ENCODE assay signal across 7 mouse cellular contexts in genomic region chr4:98444437-98445139, GRCm38 (mm10). TPM values are rescaled to one million over a fixed set of nuclear protein-coding genes. Genes with fewer than 3 reads are reported as not detected.
A peak's percentile ranks its signal among the peaks of the same experiment; 100 is the strongest.
DNase-seq lines count a peak whose midpoint lies in the region; ATAC-seq and TF ChIP-seq lines count a peak whose summit lies in the region.

No protein-coding gene starts in this region.

- TF ChIP-seq RAD21 in CH12.LX (IDR thresholded peaks at IDR 0.05; ENCODE audit: low read depth, low read length), result peak; percentile 61

- peak; percentile 69; the same call in 1 of the 2 replicates for ATAC-seq in kidney, embryonic 14.5 days (ENCODE audit: low FRiP score, low TSS enrichment)
- ATAC-seq in lung, embryonic 14.5 days (ENCODE audit: insufficient read depth), result peak; percentile 75

- in situ Hi-C loops in CH12.LX (cut with MboI; ENCODE audit: low pct_ligation_motif_present, low pct_unique_long_range_greater_than_20kb, low sequenced_read_pairs), result no loop called here

- dilution Hi-C loops in CH12.LX (cut with MboI; ENCODE audit: extremely low pct_ligation_motif_present, extremely low pct_unique_long_range_greater_than_20kb, low sequenced_read_pairs), result no loop called here

- 85% methylated on average over 10 of the region's 10 CpGs for WGBS in kidney, embryonic 14.5 days
- 86% methylated on average over 10 of the region's 10 CpGs for WGBS in lung, embryonic 14.5 days

- H3K4me1 ChIP-seq in CH12.LX (ENCODE audit: control insufficient read depth in 1 of 2, insufficient read depth in 2 of 2), result peaks cover 0 to 6% of the 10 kb centered on the region in 2 experiments; a peak in 2 of 4 replicates
- no peaks in the 10 kb centered on the region for H3K4me1 ChIP-seq in kidney, embryonic 14.5 days (ENCODE audit: control insufficient read depth, insufficient read depth, low read length)
- no peaks in the 10 kb centered on the region for H3K4me1 ChIP-seq in lung, embryonic 14.5 days (ENCODE audit: insufficient read depth)

- TF ChIP-seq EP300 in CH12.LX (IDR thresholded peaks at IDR 0.05; ENCODE audit: low read length), result no peak

- no peaks in the 10 kb centered on the region for H3K79me2 ChIP-seq in CH12.LX (replicated peaks; ENCODE audit: control insufficient read depth, extremely low read depth, insufficient read depth, poor library complexity, severe bottlenecking)

- no peak overlapping the region for H3K9ac ChIP-seq in CH12.LX (ENCODE audit: insufficient read depth, low read depth)
- no peak overlapping the region for H3K9ac ChIP-seq in kidney, embryonic 14.5 days (ENCODE audit: low read depth, low read length)
- H3K9ac ChIP-seq in lung, embryonic 14.5 days, result no peak overlapping the region

- H3K4me3 ChIP-seq in CH12.LX (replicated peaks in 1 of 3; ENCODE audit: low read depth in 2 of 3, low read length in 2 of 3, poor library complexity in 1 of 3), result no peak overlapping the region
- H3K4me3 ChIP-seq in kidney, embryonic 14.5 days (ENCODE audit: low read length), result no peak overlapping the region
- H3K4me3 ChIP-seq in lung, embryonic 14.5 days (ENCODE audit: low read depth, low read length), result no peak overlapping the region

- no peak overlapping the region for H3K27ac ChIP-seq in CH12.LX (ENCODE audit: insufficient read depth, low read depth)
- no peak overlapping the region for H3K27ac ChIP-seq in kidney, embryonic 14.5 days (ENCODE audit: low read depth, low read length)
- no peak overlapping the region for H3K27ac ChIP-seq in lung, embryonic 14.5 days (ENCODE audit: low read depth)

- peaks cover 0 to 3% of the 10 kb centered on the region in 2 experiments for H3K36me3 ChIP-seq in CH12.LX (replicated peaks in 1 of 2; ENCODE audit: control insufficient read depth in 1 of 2, insufficient read depth in 1 of 2, low read length in 1 of 2)
- peaks cover 5% of the 10 kb centered on the region; the same call in 1 of the 2 replicates for H3K36me3 ChIP-seq in kidney, embryonic 14.5 days (ENCODE audit: control insufficient read depth, insufficient read depth, low read length)
- H3K36me3 ChIP-seq in lung, embryonic 14.5 days (ENCODE audit: insufficient read depth), result peaks cover 2% of the 10 kb centered on the region; the same call in 1 of the 2 replicates

- no peaks in the 10 kb centered on the region for H3K27me3 ChIP-seq in CH12.LX (replicated peaks)
- no peaks in the 10 kb centered on the region for H3K27me3 ChIP-seq in kidney, embryonic 14.5 days (ENCODE audit: control insufficient read depth, insufficient read depth, low read length)
- no peaks in the 10 kb centered on the region for H3K27me3 ChIP-seq in lung, embryonic 14.5 days (ENCODE audit: insufficient read depth, low read length)

- no peaks in the 10 kb centered on the region for H3K9me3 ChIP-seq in CH12.LX (replicated peaks; ENCODE audit: low read length)
- no peaks in the 10 kb centered on the region for H3K9me3 ChIP-seq in kidney, embryonic 14.5 days (ENCODE audit: control insufficient read depth, low read length)
- no peaks in the 10 kb centered on the region for H3K9me3 ChIP-seq in lung, embryonic 14.5 days (ENCODE audit: low read depth, low read length)

- peak in 1 of 2 experiments; percentile 58; a peak in 3 of 4 replicates for TF ChIP-seq CTCF in CH12.LX (conservative IDR thresholded peaks at IDR 0.05 in 1 of 2, IDR thresholded peaks at IDR 0.05 in 1 of 2; ENCODE audit: low read depth in 2 of 2, low read length in 2 of 2)
- TF ChIP-seq CTCF in lung, embryonic 14.5 days (IDR thresholded peaks at IDR 0.05; ENCODE audit: low read depth), result peak; percentile 69

- TF ChIP-seq POLR2A in CH12.LX (IDR thresholded peaks at IDR 0.05; ENCODE audit: low read depth, low read length), result no peak

- peak; percentile 60 for DNase-seq in A20 (ENCODE audit: low read depth, low spot score)
- peak; percentile 45 for DNase-seq in CH12.LX (ENCODE audit: extremely low read depth)
- peak; percentile 15 for DNase-seq in cerebellum, adult 9-10 months
- DNase-seq in frontal cortex, postnatal 10 days (ENCODE audit: low spot score in 2 of 2), result peak; percentile 11 to 63
- peak; percentile 85 for DNase-seq in lung, embryonic 14.5 days
- peak; percentile 78 for DNase-seq in retina, embryonic 14.5 days (ENCODE audit: low spot score)

- no peak overlapping the region for H3K4me2 ChIP-seq in CH12.LX (ENCODE audit: insufficient read depth, low read depth, poor library complexity, severe bottlenecking)
- H3K4me2 ChIP-seq in kidney, embryonic 14.5 days (replicated peaks; ENCODE audit: low read depth, low read length), result no peak overlapping the region
- H3K4me2 ChIP-seq in lung, embryonic 14.5 days, result no peak overlapping the region

TF ChIP-seq in CH12.LX, 34 proteins besides CTCF, POLR2A, EP300 and RAD21:
- TF ChIP-seq SMC3 (IDR thresholded peaks at IDR 0.05; ENCODE audit: low read depth, low read length) (peak; percentile 41), PAX5 (IDR thresholded peaks at IDR 0.05; ENCODE audit: low read length) (no peak)

RNA-seq across cellular contexts. Expression of gene Patj, which starts 49.0 kb away (rescaled TPM):
- 1.4 and 2.0 TPM in 2 replicates for total RNA-seq in CH12.LX (2012; rRNA removed)
- 0.54 and 1.2 TPM in 2 replicates for total RNA-seq in CH12.LX (2014; rRNA removed)
- 6.1 and 8.4 TPM in 2 replicates for polyA plus RNA-seq in CH12.LX (2012; ENCODE audit: insufficient read length, low read depth)
- polyA plus RNA-seq in kidney, embryonic 14.5 days (2014; fragmentation: Nextera tagmentation; extraction: Ambion mirVana), result 11.3 and 33.2 TPM in 2 replicates
- 28.4 and 29.7 TPM in 2 replicates for polyA plus RNA-seq in lung, embryonic 14.5 days (2014; fragmentation: Nextera tagmentation; extraction: Ambion mirVana)

Comparison
In these comparisons a context has a peak if more than half of its experiments do, and no peak if none do; other contexts are left out.
1. DNase-seq: peak in every context shown above with its lines; median percentile 85 in lung, embryonic 14.5 days; 78 in retina, embryonic 14.5 days; 60 in A20; 45 in CH12.LX; 37 in frontal cortex, postnatal 10 days; 15 in cerebellum, adult 9-10 months.